Mouse (Mus musculus): ENCODE data around the gene Slc35e3. TPM values are rescaled to one million over a fixed set of nuclear protein-coding genes. Genes with fewer than 3 reads are reported as not detected.
"Not testable (repeated sequence)": the region's sequence is repeated elsewhere in the genome, so short reads cannot be mapped to it uniquely, and the experiment has no call there.

Gene Slc35e3
- polyA plus RNA-seq, 1 experiment from 2014 or later = 13.0 TPM

DNA sequence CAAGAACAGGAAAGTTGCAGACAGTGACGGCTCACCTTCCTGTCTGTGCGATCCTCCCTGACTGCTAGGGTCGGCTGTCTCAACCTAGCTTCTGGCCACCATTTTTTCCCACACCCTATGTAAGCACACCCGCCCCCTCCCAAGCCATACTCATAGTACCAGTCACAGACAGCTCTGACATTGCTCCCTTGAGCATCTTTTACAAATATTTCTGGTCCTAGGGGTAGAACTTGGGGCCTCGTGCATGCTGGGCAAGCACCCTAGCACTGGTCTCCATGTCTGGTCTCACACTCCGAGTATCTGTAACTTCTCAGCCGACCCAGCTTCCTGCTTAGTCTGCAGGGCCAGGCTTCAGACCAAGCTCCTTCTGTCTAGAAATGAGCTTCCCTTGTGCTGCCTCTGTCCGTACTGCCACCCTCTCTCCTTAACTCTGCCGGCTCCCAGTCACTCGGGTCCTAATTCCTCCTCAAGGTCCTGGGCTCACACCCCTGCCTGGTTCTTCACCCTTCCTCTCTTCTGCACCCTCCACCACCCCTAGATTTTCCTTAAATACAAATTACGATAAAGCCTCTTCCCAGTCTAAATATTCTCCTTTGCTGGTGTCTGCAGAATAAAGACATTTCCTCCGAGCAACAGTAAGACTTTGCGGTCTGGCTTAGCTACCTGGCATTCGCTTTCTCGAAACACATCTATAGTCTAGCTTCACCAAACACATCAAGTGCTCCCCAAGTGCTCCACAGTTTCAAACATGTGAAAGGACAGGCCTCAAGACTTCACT, 4.3 kb downstream of the Slc35e3 start:
- H3K27me3 ChIP-seq (ENCODE audit: control insufficient read depth, insufficient read depth, low read length) = no peaks in the 10 kb centered on the region
- no peak for ATAC-seq (ENCODE audit: insufficient number of reproducible peaks, insufficient read depth, low FRiP score, low read depth)
- H3K27ac ChIP-seq (ENCODE audit: low read length) = no peak overlapping the region
- peaks cover 2% of the 10 kb centered on the region; the same call in 1 of the 2 replicates for H3K4me1 ChIP-seq (ENCODE audit: control insufficient read depth, insufficient read depth, low read length)
- no peaks in the 10 kb centered on the region for H3K9me3 ChIP-seq (ENCODE audit: control insufficient read depth, low read depth, low read length)
- 85% methylated on average over 15 of the region's 15 CpGs for WGBS
- peaks cover 10% of the 10 kb centered on the region; the same call in 1 of the 2 replicates for H3K36me3 ChIP-seq (ENCODE audit: control insufficient read depth, insufficient read depth, low read length)
- no peak overlapping the region for H3K4me2 ChIP-seq (replicated peaks; ENCODE audit: low read depth, low read length)
- no peak overlapping the region for H3K4me3 ChIP-seq (ENCODE audit: low read depth, low read length)
- no peak overlapping the region for H3K9ac ChIP-seq (replicated peaks; ENCODE audit: low read depth, low read length)

DNA sequence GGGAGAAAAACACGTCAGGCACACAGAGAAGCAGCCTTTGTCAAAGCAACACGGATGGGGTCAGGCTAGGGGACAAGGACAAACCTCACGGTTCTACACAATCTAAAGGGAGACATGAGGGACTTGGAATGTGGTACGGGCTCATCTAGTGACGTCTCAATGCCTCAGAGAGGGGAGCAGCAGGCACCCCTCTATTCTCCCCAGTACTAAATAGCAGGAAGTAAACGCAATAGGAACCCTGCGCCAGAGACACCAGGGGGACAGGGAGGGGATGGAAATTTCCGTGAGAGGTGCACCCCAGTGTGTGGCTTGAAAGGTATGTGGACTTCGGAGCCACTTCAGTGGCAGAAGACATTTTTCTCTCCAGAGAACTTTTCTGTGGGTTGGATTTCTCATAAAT, 5.2 kb downstream of the Slc35e3 start:
- 85% methylated on average over 9 of the region's 9 CpGs for WGBS
- peaks cover 10% of the 10 kb centered on the region; the same call in 1 of the 2 replicates for H3K36me3 ChIP-seq (ENCODE audit: control insufficient read depth, insufficient read depth, low read length)
- no peak overlapping the region for H3K9ac ChIP-seq (replicated peaks; ENCODE audit: low read depth, low read length)
- peaks cover 2% of the 10 kb centered on the region; the same call in 1 of the 2 replicates for H3K4me1 ChIP-seq (ENCODE audit: control insufficient read depth, insufficient read depth, low read length)
- H3K9me3 ChIP-seq (ENCODE audit: control insufficient read depth, low read depth, low read length) = no peaks in the 10 kb centered on the region
- no peak overlapping the region for H3K4me3 ChIP-seq (ENCODE audit: low read depth, low read length)
- no peak overlapping the region for H3K4me2 ChIP-seq (replicated peaks; ENCODE audit: low read depth, low read length)
- H3K27ac ChIP-seq (ENCODE audit: low read length) = no peak overlapping the region
- no peak for ATAC-seq (ENCODE audit: insufficient number of reproducible peaks, insufficient read depth, low FRiP score, low read depth)
- H3K27me3 ChIP-seq (ENCODE audit: control insufficient read depth, insufficient read depth, low read length) = no peaks in the 10 kb centered on the region

DNA sequence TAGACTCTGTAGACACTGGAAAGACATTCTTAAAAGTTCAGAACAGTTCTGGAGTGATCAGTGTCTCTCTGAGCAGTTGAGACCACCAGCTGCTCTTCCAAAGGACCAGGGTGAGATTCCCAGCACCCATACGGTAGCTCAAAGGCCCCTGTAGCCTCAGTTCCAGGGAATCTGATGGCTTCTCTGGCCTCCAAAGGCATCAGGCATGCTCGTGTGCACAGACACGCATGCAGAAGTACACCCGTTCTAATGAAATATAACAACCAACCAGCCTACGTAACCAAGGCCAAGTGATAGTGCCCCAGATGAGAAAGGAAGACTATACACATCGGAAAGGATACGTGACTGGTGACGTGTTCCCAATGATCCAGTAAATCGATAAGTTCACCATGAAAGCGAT, 6.0 kb downstream of the Slc35e3 start:
- Histone ChIP-seq H3K9me3 (ENCODE audit: control insufficient read depth, low read depth, low read length) (no peaks in the 10 kb centered on the region), H3K4me3 (ENCODE audit: low read depth, low read length) (no peak overlapping the region), H3K9ac (replicated peaks; ENCODE audit: low read depth, low read length) (no peak overlapping the region), H3K27ac (ENCODE audit: low read length) (no peak overlapping the region), H3K4me1 (ENCODE audit: control insufficient read depth, insufficient read depth, low read length) (peaks cover 2% of the 10 kb centered on the region; the same call in 1 of the 2 replicates), H3K4me2 (replicated peaks; ENCODE audit: low read depth, low read length) (no peak overlapping the region), H3K27me3 (ENCODE audit: control insufficient read depth, insufficient read depth, low read length) (no peaks in the 10 kb centered on the region), H3K36me3 (ENCODE audit: control insufficient read depth, insufficient read depth, low read length) (peaks cover 10% of the 10 kb centered on the region; the same call in 1 of the 2 replicates)
- no peak for ATAC-seq (ENCODE audit: insufficient number of reproducible peaks, insufficient read depth, low FRiP score, low read depth)
- WGBS = 97% methylated on average over 10 of the region's 10 CpGs

DNA sequence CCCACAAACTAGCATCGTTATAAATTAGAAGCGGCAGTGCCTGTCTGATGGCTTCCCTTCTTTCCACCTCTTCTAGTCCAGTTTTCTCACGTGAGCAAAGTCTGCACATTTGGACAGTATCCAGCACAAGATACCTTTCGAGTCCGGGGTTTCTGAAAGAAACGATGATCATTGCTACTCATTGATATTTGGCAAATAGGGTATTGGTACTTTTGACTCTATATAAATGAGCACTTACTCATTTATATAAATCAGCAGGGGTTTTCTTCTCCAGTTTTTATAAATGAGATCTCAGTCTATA, 6.6 kb downstream of the Slc35e3 start:
- H3K27me3 ChIP-seq (ENCODE audit: control insufficient read depth, insufficient read depth, low read length) = no peaks in the 10 kb centered on the region
- H3K9ac ChIP-seq (replicated peaks; ENCODE audit: low read depth, low read length) = no peak overlapping the region
- H3K36me3 ChIP-seq (ENCODE audit: control insufficient read depth, insufficient read depth, low read length) = peaks cover 10% of the 10 kb centered on the region; the same call in 1 of the 2 replicates
- H3K4me3 ChIP-seq (ENCODE audit: low read depth, low read length) = no peak overlapping the region
- ATAC-seq (ENCODE audit: insufficient number of reproducible peaks, insufficient read depth, low FRiP score, low read depth) = no peak
- no peaks in the 10 kb centered on the region for H3K9me3 ChIP-seq (ENCODE audit: control insufficient read depth, low read depth, low read length)
- 96% methylated on average over 6 of the region's 6 CpGs for WGBS
- 0 out of 2 replicates have a peak, but pooled peaks cover 2% of the 10 kb centered on the region for H3K4me1 ChIP-seq (ENCODE audit: control insufficient read depth, insufficient read depth, low read length)
- H3K4me2 ChIP-seq (replicated peaks; ENCODE audit: low read depth, low read length) = no peak overlapping the region
- no peak overlapping the region for H3K27ac ChIP-seq (ENCODE audit: low read length)

DNA sequence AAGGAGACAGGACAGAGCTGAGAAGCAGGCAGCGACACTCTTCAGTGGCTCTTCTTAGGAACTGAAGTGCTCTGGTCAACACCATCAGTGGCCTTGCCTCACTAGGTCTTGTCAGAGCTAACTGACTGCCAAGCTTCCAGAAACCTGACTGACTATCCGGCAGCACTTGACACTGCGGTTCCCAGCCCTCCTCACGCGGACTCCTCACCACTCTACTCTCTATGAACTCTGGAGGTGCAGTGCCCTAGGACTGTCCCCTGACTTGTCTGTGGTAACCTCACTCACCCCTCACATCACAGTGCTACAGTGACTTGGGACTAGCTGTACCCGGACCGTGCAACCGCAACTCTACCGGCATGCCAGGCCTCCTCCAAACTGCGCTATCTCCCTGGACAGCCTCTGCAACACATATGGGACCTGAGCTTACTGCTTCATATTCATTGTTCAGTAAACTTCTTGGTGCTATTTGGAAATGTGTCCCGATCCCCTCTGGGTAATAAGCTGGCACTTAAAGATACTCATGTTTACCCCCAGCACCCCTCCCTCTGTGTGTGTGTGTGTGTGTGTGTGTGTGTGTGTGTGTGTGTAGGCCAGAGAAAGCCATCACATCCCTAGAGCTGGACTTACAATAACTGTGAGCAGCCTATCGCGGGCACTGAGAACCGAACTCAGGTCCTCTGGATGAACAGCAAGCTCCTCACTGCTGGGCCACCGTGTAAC, 7.1 kb downstream of the Slc35e3 start:
- no peak for ATAC-seq (ENCODE audit: insufficient number of reproducible peaks, insufficient read depth, low FRiP score, low read depth)
- H3K4me1 ChIP-seq (ENCODE audit: control insufficient read depth, insufficient read depth, low read length) = no peaks in the 10 kb centered on the region
- H3K36me3 ChIP-seq (ENCODE audit: control insufficient read depth, insufficient read depth, low read length) = peaks cover 10% of the 10 kb centered on the region; the same call in 1 of the 2 replicates
- H3K9ac ChIP-seq (replicated peaks; ENCODE audit: low read depth, low read length) = no peak overlapping the region
- H3K4me3 ChIP-seq (ENCODE audit: low read depth, low read length) = no peak overlapping the region
- H3K27ac ChIP-seq (ENCODE audit: low read length) = no peak overlapping the region
- whole genome bisulfite sequencing = 95% methylated on average over 15 of the region's 15 CpGs
- H3K4me2 ChIP-seq (replicated peaks; ENCODE audit: low read depth, low read length) = no peak overlapping the region
- no peaks in the 10 kb centered on the region for H3K27me3 ChIP-seq (ENCODE audit: control insufficient read depth, insufficient read depth, low read length)
- no peaks in the 10 kb centered on the region for H3K9me3 ChIP-seq (ENCODE audit: control insufficient read depth, low read depth, low read length)

DNA sequence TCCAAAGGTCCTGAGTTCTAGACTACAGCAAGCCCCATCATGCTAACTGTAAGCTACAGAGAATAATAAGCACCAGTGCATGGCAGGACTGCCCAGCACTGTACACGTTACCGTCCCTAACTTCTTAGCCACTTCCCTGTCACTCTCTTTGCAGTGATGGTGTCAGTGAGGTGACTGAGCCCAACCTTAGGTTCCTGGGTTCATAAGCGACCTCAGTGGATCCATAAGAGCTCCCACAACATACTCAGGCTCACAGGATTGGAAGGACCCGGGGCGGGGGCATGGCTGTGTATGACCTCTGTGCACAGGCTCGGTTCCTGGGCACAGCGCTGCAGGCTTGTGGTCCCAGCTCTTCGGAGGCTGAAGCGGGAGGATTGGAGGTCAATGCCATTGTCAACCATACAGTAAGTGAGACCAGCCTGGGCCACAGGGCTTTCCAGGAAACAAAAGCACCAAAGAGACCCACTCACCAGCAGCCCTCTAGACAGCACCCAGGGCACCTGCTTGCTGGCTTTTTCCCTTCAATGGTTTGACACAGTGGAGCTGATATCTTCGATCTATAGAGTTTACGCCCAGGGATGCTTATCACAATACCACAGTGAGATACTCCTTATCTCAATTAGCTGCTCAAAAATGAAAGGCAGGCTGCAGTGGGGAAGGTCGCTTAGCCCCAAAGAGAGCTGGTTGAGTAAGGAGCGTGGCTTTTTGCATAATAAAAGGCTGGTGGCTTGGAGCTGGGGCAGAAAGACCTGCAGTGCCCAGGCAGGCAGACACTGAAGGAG, 7.8 kb downstream of the Slc35e3 start:
- Histone ChIP-seq H3K4me1 (ENCODE audit: control insufficient read depth, insufficient read depth, low read length) (no peaks in the 10 kb centered on the region), H3K36me3 (ENCODE audit: control insufficient read depth, insufficient read depth, low read length) (peaks cover 10% of the 10 kb centered on the region; the same call in 1 of the 2 replicates), H3K4me3 (ENCODE audit: low read depth, low read length) (no peak overlapping the region), H3K9me3 (ENCODE audit: control insufficient read depth, low read depth, low read length) (no peaks in the 10 kb centered on the region), H3K27me3 (ENCODE audit: control insufficient read depth, insufficient read depth, low read length) (no peaks in the 10 kb centered on the region), H3K27ac (ENCODE audit: low read length) (no peak overlapping the region), H3K9ac (replicated peaks; ENCODE audit: low read depth, low read length) (no peak overlapping the region), H3K4me2 (replicated peaks; ENCODE audit: low read depth, low read length) (no peak overlapping the region)
- 86% methylated on average over 13 of the region's 13 CpGs for WGBS
- no peak for ATAC-seq (ENCODE audit: insufficient number of reproducible peaks, insufficient read depth, low FRiP score, low read depth)

DNA sequence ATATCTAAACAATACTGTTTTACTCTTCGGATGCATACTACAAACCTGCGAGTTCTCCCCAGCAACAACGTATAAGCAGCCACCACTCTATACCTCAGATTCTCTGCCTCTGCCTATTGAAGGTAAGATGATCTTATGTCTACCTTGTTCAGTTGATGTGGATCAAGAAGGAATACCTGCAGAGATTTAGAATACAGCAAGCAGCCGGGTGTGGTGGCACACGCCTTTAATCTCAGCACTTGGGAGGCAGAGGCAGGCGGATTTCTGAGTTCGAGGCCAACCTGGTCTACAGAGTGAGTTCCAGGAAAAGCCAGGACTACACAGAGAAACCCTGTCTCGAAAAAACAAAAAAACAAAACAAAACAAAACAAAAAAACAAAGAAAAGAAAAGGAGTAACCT, 8.7 kb downstream of the Slc35e3 start:
- H3K36me3 ChIP-seq (ENCODE audit: control insufficient read depth, insufficient read depth, low read length) = peaks cover 10% of the 10 kb centered on the region; the same call in 1 of the 2 replicates

DNA sequence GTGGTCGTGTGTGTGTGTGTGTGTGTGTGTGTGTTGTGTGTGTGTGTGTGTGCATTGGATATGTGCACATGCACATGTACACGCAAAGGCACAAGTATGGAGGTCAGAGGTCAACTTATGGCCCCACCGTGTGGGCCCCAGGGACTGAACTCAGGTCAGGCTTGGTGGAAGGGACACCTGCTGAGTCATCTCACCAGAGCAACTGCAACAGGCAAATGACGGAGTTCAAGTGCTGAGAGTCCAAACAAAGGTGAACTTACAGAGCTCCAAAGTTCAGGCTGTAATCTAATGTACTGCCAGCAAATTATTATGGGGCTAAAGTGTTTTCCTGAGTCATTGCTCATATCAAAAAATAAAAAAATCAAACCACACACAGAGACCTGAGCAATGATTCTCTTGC, 9.1 kb downstream of the Slc35e3 start:
- H3K9ac ChIP-seq (replicated peaks; ENCODE audit: low read depth, low read length) = no peak overlapping the region
- no peak for ATAC-seq (ENCODE audit: insufficient number of reproducible peaks, insufficient read depth, low FRiP score, low read depth)
- no peaks in the 10 kb centered on the region for H3K4me1 ChIP-seq (ENCODE audit: control insufficient read depth, insufficient read depth, low read length)
- H3K27ac ChIP-seq (ENCODE audit: low read length) = no peak overlapping the region
- 81% methylated on average over 4 of the region's 4 CpGs for WGBS
- H3K9me3 ChIP-seq (ENCODE audit: control insufficient read depth, low read depth, low read length) = no peaks in the 10 kb centered on the region
- H3K4me2 ChIP-seq (replicated peaks; ENCODE audit: low read depth, low read length) = no peak overlapping the region
- peaks cover 10% of the 10 kb centered on the region; the same call in 1 of the 2 replicates for H3K36me3 ChIP-seq (ENCODE audit: control insufficient read depth, insufficient read depth, low read length)
- H3K4me3 ChIP-seq (ENCODE audit: low read depth, low read length) = no peak overlapping the region
- H3K27me3 ChIP-seq (ENCODE audit: control insufficient read depth, insufficient read depth, low read length) = no peaks in the 10 kb centered on the region

More for the DNA sequence above, 8.7 kb downstream of the Slc35e3 start:
- H3K27me3 ChIP-seq (ENCODE audit: control insufficient read depth, insufficient read depth, low read length); H3K27ac ChIP-seq (ENCODE audit: low read length); H3K9me3 ChIP-seq (ENCODE audit: control insufficient read depth, low read depth, low read length); H3K4me3 ChIP-seq (ENCODE audit: low read depth, low read length); H3K9ac ChIP-seq (replicated peaks; ENCODE audit: low read depth, low read length); ATAC-seq (ENCODE audit: insufficient number of reproducible peaks, insufficient read depth, low FRiP score, low read depth); H3K4me2 ChIP-seq (replicated peaks; ENCODE audit: low read depth, low read length); H3K4me1 ChIP-seq (ENCODE audit: control insufficient read depth, insufficient read depth, low read length): not testable (repeated sequence)
- WGBS = 91% methylated on average over 8 of the region's 8 CpGs

All from stomach, embryonic 14.5 days (tissue).